Mouse (Mus musculus): Measurements from ENCODE around the gene 2310034C09Rik. TPM values are rescaled to one million over a fixed set of nuclear protein-coding genes. Genes with fewer than 3 reads are reported as not detected.
A peak's percentile ranks its signal among the peaks of the same experiment; 100 is the strongest.
"Not testable (repeated sequence)": the region's sequence is repeated elsewhere in the genome, so short reads cannot be mapped to it uniquely, and the experiment has no call there.

The 2310034C09Rik gene
- total RNA-seq (2021) = not detected
- long read RNA-seq, experiment 1 = 0 reads
- long read RNA-seq, experiment 2 = 0 reads

DNA sequence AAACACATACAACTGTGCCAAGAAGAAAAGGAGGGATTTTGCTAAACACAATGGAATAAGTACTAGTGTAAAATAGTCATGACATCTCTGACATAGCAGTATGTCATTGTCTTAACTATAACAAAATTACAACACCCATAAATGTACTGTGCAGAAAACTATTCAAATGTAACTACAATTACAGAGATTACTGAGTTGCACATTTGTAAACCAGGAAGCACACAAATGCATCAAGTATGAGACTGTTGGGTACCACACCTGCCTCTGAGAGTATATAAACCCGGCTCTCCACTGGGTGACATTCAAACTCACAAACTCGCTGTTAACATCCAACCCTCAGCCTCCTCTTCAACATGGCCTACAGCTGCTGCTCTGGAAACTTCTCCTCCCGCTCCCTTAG is at the start of gene 2310034C09Rik:
Gene 2310034C09Rik (plus strand): TSS at position 301 of the 400 bp plus-strand sequence.
- DNase-seq = not testable (repeated sequence)

GRCm38 (mm10) chr16:88710757-88711156 is 47.9 kb upstream of the 2310034C09Rik start:
- DNase-seq = peak; percentile 6

DNA sequence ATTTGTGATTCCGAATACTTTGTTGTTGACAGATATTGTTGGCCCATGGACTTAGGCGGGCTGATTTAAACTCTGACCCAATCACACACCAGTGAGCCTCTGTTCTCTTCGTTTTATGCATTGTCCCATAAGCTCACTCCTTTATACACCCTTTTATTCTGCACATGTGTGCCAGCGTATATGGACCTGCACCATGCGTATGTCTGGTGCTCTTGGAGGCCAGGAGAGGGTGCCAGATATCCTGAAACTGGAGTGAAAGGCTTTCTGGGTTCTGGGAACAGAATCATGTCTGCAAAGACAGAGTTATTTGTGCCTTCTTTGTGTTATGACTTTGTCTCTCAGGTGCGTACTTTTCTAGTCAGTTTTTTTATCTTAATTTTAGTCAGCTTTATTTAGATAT is 47.4 kb upstream of the 2310034C09Rik start:
- no peak for DNase-seq

GRCm38 (mm10) chr16:88716549-88716948 is 42.1 kb upstream of the 2310034C09Rik start:
- no peak for DNase-seq

DNA sequence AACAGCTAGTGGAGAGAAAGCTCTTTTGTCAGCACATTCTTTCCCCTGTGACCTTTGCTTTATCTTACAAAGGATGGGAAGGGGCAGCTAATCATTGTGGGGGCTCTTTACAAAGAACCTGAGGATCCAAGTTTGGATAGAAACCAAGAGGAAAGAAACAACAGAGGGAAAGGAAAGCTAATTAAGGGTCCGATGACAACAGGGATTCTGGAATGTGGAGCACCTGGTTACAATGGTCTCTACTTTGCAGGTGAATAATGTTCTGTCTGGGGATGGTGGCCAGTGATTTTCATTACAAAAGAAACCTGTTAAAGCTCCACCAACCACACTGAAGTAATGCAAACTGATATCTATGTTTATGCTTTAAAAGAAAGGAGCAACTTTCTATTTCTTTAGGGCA is 38.6 kb upstream of the 2310034C09Rik start:
- no peak for DNase-seq

DNA sequence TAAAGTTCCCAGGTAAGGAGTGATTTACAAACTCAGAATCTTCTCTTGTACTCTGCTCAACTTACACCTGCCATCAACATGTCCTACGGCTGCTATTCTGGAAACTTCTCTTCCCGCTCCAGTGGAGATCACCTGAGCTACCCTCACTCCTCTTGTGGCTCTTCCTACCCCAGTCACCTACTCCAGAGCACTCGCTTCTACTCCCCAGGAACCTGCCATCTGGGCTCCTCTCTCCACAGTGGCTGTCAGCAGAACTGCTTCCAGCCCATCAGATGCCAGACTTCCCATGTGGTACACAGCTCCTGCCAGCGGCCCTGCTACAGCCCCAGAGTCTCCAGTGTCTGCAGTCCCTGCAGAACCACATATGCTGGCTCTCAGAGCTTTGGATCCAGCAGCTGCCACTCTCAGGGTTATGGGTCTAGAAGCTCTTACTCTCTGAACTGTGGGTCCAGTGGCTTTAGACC is 29.8 kb upstream of the 2310034C09Rik start, which contains the start of gene Krtap13-1:
Gene Krtap13-1 (plus strand): TSS at position 51 of the 464 bp plus-strand sequence.
- no peak for DNase-seq

DNA sequence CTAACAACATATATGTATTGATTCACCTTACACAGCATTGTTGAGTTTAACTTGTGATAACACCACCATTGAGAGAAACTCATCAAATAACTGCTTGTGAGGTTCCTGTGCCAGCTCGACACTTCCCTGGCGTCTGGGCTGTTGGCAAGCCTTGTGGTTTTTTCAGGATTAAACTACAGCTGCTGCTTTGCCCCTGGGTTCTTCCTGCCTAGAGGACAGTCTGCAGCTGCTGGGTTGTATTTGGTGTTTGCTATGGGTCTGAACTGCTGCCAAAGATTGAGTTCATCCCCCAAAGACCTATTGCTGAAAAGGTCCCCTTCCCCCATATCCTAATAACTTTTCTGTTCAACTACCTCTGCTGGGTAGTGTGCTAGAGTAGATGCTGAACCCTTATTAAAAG is 23.3 kb upstream of the 2310034C09Rik start:
- DNase-seq = no peak

GRCm38 (mm10) chr16:88744750-88745340 is 13.8 kb upstream of the 2310034C09Rik start:
- DNase-seq = no peak

GRCm38 (mm10) chr16:88747943-88748342 is 10.7 kb upstream of the 2310034C09Rik start:
- no peak for DNase-seq

DNA sequence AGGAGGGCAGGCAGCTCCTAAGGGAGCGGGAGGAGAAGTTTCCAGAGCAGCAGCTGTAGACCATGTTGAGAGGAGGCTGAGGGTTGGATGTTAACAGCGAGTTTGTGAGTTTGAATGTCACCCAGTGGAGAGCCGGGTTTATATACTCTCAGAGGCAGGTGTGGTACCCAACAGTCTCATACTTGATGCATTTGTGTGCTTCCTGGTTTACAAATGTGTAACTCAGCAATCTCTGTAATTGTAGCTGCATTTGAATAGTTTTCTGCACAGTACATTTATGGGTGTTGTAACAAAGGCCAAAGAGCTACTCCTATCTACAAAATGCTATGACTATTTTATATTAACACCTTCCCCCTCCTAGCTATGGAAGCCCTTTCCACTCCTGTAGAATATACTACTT is 7.1 kb upstream of the 2310034C09Rik start, which contains the start of gene Krtap13:
Gene Krtap13 (minus strand): TSS at position 101 of the 400 bp plus-strand sequence.
- DNase-seq = not testable (repeated sequence)

DNA sequence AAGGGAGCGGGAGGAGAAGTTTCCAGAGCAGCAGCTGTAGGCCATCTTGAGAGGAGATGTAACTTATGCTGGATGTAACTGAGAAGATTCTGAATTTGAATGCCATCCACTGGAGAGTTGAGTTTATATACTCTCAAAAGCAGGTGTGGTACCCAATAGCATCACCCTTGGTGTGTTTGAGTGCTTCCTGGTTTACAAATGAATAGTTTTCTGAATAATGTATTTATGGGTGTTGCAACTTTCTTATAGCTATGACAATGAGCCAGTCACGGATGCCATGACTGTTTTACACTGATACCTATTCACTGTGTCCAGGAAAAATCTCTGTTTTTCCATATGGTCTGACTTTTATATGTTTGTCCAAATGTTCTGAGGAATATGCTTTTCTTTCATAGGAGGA is 15.5 kb downstream of the 2310034C09Rik start, which contains the start of gene 2310057N15Rik:
Gene 2310057N15Rik (minus strand): TSS at position 101 of the 400 bp plus-strand sequence.
- DNase-seq = no peak

GRCm38 (mm10) chr16:88777596-88777995 is 18.9 kb downstream of the 2310034C09Rik start, which contains the start of gene Gm5965:
Gene Gm5965, plus strand, starts transcription at chr16:88777896.
- no peak for DNase-seq

DNA sequence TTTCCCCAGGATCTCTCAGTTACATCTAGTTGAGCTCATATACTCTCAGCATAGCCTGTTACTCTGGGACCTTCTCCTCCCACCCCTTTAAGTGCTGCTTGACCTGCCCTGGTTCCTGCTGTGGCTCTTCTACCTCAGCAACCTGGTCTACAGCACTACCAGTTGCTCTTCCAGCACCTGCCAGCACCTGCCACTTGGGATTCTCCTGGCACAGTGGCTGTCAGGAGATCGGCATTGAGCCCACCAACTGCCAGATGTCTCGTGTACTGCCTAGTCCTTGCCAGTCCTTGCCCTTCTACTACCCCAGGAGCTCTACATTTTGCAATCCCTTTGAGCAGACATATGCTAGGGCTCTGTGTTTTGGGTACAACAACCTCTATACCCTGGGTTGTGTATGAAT is 28.1 kb downstream of the 2310034C09Rik start:
- DNase-seq = no peak

Other genes starting within 250 kb of the 2310034C09Rik start
- not detected for gene Cldn8, start 195.7 kb upstream of the 2310034C09Rik start, total RNA-seq (2021)
- gene Krtap24-1, start 146.6 kb upstream of the 2310034C09Rik start, total RNA-seq (2021) = not detected
- not detected for gene 2310079G19Rik, start 131.2 kb upstream of the 2310034C09Rik start, total RNA-seq (2021)
- gene Krtap26-1, start 111.1 kb upstream of the 2310034C09Rik start, total RNA-seq (2021) = not detected
- not detected for gene Krtap27-1, start 87.2 kb upstream of the 2310034C09Rik start, total RNA-seq (2021)
- not detected for gene 2310061N02Rik, start 50.9 kb upstream of the 2310034C09Rik start, total RNA-seq (2021)
- gene Krtap13-1, start 30.0 kb upstream of the 2310034C09Rik start, total RNA-seq (2021) = not detected
- not detected for gene Krtap13, start 7.2 kb upstream of the 2310034C09Rik start, total RNA-seq (2021)
- gene 2310057N15Rik, start 15.4 kb downstream of the 2310034C09Rik start, total RNA-seq (2021) = not detected
- not detected for gene Gm5965, start 19.0 kb downstream of the 2310034C09Rik start, total RNA-seq (2021)
- gene Gm20741, start 53.4 kb downstream of the 2310034C09Rik start, total RNA-seq (2021) = not detected
- gene Krtap15, start 61.4 kb downstream of the 2310034C09Rik start, total RNA-seq (2021) = not detected
- gene Krtap14, start 67.3 kb downstream of the 2310034C09Rik start, total RNA-seq (2021) = not detected
- gene Krtap19-1, start 110.6 kb downstream of the 2310034C09Rik start, total RNA-seq (2021) = not detected
- gene Krtap19-2, start 115.4 kb downstream of the 2310034C09Rik start, total RNA-seq (2021) = not detected
- gene Krtap19-3, start 119.2 kb downstream of the 2310034C09Rik start, total RNA-seq (2021) = not detected
- not detected for gene Krtap19-4, start 126.2 kb downstream of the 2310034C09Rik start, total RNA-seq (2021)
- gene Krtap19-5, start 137.6 kb downstream of the 2310034C09Rik start, total RNA-seq (2021) = not detected
- not detected for gene Krtap19-9b, start 173.4 kb downstream of the 2310034C09Rik start, total RNA-seq (2021)
- gene Krtap16-3, start 204.0 kb downstream of the 2310034C09Rik start, total RNA-seq (2021) = not detected